Mouse (Mus musculus): ENCODE results near the gene Ube3a. TPM values are rescaled to one million over a fixed set of nuclear protein-coding genes. Genes with fewer than 3 reads are reported as not detected.
A peak's percentile ranks its signal among the peaks of the same experiment; 100 is the strongest.

Ube3a gene
- 100 to 1,000 TPM; 136 to 143 TPM for total RNA-seq (2021)

DNA sequence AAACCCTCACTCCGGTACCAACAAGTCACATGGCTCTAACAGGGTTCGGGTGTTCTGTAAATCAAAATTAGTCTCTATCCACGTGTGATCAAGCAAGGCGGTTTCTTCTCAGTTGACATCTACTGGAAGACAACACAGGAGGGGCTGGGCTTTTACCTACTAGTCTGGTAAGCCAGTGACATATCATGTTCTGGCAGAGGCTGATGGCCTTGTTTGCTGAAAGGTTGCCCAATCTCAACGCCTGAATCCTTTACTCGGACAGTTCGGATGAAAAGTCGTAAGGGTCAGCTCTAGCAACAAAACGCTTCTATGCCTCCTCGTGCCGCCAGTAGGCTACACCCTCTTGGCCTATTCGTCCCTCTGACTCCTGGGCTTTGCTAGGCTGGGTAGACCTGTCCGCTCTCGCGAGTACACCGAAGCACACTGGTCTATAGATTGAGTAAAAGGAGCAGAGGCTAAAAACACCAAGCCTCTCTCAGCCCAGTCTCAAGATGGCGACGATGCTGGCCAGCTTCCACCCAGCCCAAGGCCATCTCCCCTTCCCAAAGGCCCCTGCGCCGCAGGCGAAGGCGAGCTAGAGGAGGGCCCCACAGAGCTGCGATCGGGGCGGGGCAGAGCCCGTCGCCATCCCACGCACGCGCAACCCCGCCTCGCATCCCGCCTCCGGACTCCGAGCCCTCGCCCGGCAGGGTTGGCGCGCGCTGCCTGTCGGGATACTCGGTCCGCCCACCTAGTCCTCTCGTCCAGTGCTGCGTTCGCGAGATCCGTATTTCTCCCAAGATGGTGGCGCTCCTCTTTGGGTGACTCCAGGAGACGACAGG is at the start of gene Ube3a:
TSS of gene Ube3a (plus strand) at position 706 of the 821 bp plus-strand sequence.
- DNase-seq (ENCODE audit: extremely low spot score in 1 of 2, low spot score in 1 of 2), result peak; percentile 94 to 97

DNA sequence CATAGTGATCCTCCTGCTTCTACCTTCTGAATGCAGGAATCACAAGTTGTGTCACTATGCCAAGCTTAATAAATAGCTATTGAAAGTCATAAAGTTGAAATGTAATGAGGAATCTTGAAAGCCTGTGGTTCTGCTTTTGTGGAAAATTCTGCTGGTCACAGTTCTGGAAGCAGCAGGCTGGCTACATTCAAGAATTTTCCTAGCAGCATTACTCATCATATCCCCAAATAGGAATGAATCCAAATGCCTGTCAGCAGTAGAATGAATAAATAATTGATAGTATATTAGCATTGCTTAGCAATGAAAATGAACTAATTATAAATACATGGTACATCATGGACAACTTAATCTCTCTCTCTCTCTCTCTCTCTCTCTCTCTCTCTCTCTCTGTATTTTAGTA is 35.7 kb upstream of the Ube3a start:
- no peak for DNase-seq (ENCODE audit: extremely low spot score in 1 of 2, low spot score in 1 of 2)

DNA sequence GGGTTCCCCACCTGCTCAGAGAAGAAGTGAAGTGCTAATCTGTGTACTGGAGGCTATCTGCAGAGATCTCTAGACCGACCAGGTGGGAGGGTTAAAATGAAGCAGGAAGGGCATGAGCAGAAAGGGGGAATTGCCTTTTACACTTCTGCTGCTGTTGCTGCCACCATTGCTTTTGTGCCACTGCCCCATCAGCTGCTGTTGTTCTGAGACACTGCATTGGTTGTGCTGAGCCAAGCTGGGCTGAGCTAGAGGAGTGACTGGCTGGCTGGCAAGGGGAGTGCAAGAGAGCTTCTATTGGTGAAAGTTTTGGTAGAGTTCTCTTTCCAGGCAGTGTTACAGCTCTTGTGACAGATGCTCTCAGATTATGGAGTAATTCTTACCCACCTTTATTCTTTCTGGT is 13.6 kb upstream of the Ube3a start:
- no peak for DNase-seq (ENCODE audit: extremely low spot score in 1 of 2, low spot score in 1 of 2)

DNA sequence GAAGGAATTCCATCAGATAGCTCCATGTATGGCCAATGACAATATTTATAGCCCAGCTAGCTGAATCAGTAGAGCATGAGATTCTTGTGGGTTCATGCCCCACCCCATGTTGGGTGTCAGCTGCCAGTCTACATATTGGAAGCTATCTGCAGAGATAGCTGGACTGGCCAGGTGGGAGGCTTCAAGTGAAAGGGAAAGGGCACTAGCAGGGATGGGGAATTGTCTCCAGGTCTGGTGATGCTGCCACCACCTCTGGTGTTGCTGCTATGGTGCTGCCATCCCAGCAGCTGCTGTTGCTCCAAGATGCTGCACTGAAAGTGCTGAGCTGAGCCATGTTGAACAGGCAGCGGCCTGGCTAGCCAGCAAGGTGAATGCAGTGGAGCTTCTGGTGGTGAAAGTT is 7.3 kb upstream of the Ube3a start:
- DNase-seq (ENCODE audit: extremely low spot score in 1 of 2, low spot score in 1 of 2), result no peak

DNA sequence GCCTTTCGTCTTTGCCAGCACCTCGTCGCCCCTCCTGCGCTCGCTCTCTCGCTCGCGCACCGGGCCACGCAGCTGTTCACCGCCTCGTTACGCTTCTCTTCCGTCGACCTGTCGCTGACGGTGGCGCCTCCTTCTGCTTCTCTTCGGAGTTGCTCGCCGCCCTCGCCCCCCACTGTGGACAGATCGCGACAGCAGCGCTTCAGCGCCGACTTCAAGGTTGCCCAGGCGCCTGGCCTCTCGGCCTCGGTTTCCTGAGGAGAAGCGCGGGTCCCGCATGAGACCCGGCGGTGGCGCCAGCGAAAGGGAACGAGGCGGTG is 274 bp downstream of the Ube3a start:
- no peak for DNase-seq (ENCODE audit: extremely low spot score in 1 of 2, low spot score in 1 of 2)

DNA sequence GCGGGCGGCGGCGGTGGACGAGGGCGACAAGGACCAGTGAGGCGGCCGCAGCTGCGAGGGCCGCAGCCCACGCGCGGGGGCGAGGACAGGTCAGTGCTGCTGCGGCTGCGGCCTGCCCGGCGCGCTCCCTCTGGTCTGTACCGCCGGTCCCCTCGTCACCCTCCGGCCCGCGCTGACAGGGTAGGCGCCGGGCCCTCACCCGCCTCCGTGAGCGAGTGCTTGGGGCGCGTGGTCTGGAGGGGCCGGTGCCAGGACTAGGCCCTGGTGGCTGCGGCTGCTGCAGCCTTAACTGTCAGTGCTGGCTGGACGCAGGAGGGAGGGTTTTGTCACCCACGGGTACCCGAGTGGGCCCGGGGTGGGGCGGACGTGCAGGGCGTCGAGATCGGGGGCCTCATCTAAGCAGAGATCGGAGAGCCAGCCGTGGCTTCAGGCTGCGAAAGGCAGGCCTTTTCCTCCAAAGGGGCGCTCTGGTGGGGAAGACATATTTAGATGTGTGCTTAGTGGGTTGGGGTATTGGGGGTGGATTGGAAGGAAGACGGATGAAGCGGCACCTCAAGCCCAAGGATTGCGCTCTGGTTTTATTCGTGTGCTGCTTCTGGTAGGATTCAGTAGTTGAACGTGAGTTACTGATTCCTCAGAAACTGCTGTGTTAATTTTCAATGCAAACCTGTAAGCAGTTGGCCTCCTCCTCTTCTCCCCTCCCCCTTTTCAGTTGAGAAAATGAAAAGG is 797 bp downstream of the Ube3a start:
- DNase-seq (ENCODE audit: extremely low spot score in 1 of 2, low spot score in 1 of 2), result peak; percentile 53 to 59

DNA sequence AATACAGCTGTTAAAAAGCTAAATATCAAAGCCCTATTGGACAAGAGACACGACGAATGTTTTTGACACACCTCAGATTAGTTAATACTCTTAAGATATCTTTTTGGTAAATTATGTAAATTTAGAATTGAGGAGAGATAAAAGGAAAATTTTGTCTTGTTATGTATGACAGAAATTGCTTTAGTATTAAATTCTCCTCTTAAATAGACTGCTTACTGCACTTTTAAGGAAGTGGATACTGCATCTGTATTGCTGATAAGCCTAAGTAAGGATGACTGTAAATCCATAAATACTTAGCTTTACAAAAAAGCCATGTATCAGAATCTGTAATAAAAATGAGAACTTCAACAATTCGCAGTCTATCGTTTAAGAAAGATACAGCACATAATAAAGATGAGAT is 1.8 kb downstream of the Ube3a start:
- no peak for DNase-seq (ENCODE audit: extremely low spot score in 1 of 2, low spot score in 1 of 2)

DNA sequence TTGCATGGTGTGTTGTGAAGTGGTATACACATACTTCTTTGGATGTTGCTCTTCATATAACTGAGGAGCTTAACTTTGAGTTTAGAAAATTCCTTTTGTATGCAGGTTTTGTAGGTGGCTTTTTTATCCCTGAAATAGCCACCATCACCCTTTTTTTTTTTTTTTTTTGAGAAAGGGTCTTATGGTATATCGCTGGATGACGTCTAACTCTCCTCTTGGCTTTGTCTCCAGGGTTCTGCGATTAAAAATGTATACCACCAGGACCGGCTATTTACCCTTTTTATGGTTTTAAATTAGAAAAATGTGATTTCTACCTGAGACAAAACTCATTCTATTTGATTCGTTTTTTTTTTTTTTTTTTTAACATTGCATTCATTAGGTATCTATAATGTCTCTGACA is 2.2 kb downstream of the Ube3a start:
- DNase-seq (ENCODE audit: extremely low spot score in 1 of 2, low spot score in 1 of 2), result no peak

DNA sequence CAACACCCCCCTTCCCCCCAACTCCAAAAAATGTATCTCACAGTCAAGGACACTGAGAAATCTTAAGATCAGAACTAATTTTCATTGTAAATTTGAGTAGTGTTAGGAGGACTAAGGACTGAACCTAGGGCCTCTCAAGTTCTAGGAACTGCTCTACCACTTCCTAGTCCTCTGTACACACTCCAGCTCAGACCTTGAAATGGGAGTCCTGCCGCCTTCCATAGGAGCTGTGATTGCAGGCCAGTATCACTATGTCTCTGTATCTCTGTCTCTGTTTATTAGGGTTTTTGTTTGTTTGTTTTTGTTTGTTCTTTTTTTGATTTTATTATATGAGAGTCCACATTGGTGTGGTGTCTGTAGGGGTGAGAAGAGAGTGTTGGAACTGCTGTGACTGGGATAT is 3.4 kb downstream of the Ube3a start:
- no peak for DNase-seq (ENCODE audit: extremely low spot score in 1 of 2, low spot score in 1 of 2)

DNA sequence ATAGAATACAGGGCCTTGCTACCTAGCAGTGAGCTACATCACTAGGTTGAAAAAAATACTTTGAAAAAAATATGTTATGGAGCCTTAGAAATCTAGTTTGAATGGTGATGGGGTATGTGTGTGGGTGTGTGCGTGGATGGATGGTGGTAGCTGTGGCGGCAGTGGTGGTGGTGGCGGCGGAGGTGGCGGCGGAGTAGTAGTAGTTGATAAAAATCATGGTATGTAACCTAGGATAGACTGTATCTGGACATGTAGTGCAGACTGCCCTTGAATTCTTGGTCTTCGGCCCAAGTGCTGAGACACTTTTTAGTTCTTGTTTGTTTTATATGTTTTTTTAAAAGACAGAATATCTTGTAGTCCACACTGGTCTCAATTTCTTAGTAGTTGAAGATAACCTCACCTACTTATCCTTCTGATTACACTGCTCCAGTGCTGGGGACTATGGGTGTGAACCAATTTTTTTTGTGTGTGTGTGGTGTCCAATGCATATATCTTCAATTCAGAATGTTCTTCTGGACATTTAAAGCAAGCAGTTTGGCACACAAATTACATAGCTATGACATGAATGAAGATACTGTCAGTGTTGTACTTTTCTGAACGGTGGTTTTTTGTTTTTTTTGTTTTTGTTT is 6.3 kb downstream of the Ube3a start:
- no peak for DNase-seq (ENCODE audit: extremely low spot score in 1 of 2, low spot score in 1 of 2)

DNA sequence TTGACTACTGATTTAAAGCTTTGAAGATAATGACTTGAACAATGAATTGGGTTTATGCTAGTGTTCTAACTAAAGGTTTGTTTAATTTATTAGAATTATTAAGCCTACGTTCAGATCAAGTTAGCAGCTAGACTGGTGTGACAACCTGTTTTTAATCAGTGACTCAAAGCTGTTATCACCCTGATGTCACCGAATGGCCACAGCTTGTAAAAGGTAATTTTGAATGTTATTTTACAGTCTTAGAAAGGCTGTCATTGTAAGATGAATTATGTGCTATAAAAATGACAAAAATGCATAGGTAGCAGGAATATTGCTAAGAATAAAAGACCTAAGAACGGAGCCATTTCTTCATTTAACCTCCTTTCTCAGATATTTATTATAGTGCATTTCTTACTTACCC is 14.7 kb downstream of the Ube3a start:
- no peak for DNase-seq (ENCODE audit: extremely low spot score in 1 of 2, low spot score in 1 of 2)

DNA sequence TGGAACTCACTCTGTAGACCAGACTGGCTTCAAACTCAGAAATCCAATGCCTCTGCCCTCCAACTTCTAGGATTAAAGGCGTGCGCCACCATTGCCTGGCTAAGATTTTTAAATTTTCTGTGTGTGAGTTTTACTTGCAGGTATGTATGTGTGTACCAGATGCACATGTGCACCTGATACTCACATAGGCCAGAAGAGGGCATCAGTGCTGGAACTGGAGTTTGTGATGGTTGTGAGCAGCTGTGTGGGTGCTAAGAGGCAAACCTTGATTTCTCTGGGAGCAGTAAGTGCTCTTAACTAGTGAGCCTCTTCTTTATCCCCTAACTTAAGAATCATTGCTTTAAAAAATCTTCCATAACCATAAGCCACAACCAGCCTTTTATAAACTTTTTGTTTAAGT is 17.0 kb downstream of the Ube3a start:
- no peak for DNase-seq (ENCODE audit: extremely low spot score in 1 of 2, low spot score in 1 of 2)

DNA sequence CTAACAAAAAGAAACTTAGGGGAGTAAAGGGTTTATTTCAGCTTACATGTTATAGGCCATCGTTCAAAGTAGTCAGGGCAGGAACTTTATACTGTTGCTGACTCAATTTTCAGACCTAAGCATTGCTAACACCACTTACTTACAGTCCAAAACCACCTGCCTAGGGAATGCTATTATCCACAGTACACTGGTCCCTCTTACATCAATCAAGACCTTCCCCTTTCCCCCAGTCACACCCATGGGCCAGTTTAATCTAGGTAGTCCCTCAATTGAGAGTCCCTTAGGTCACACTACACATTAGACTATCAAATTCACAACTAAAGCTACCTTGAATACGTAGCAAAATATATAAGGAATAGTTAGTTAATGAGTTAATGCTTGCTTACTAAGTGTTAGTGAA is 24.8 kb downstream of the Ube3a start:
- DNase-seq (ENCODE audit: extremely low spot score in 1 of 2, low spot score in 1 of 2), result no peak

DNA sequence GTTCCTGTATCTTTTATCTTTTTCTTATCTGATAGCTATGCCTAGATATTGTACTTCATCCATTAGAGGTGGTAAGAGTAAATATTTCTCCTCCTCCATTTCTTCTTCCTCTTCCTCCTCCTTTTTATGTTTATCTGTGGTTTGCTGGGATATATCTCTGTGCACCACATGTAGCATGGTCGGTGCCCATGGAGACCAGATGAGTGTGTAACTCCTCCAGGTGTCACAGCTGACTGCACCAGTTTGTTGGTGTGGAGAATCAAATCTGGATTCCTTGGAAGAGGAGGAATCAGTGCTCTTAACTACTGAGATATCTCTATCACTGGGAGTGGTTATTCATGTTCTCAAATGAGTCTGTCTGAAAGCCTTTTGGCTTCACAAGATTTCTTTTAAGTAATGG is 37.0 kb downstream of the Ube3a start:
- no peak for DNase-seq (ENCODE audit: extremely low spot score in 1 of 2, low spot score in 1 of 2)

DNA sequence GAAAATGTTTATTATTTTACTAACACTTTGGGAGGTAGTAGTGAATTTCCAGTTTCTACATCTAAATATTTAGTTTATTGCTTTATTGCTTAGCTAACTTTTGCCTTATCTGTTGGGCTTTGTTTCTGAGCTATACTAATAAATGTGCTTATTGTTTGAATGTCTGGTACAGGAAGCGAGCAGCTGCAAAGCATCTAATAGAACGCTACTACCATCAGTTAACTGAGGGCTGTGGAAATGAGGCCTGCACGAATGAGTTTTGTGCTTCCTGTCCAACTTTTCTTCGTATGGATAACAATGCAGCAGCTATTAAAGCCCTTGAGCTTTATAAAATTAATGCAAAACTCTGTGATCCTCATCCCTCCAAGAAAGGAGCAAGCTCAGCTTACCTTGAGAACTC is 43.2 kb downstream of the Ube3a start:
- no peak for DNase-seq (ENCODE audit: extremely low spot score in 1 of 2, low spot score in 1 of 2)

DNA sequence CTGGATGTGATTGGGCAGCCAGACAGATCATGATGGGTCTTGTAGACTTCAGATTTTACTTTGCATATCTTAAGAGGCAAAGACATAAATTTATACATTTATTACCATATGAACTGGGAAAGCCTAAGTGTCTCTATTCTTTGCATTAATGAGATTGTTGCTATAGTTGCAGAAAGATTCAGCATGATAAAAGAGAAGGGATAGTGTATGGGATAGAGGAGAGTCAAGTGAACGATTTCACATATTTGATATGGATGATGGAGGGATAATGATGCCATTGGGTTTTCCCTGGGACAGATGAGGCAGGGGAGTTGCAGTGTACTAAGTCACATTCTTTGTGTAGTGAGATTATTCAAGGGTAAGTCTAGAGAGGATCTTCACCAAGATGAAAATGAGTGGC is 84.0 kb downstream of the Ube3a start:
- DNase-seq (ENCODE audit: extremely low spot score in 1 of 2, low spot score in 1 of 2), result no peak

DNA sequence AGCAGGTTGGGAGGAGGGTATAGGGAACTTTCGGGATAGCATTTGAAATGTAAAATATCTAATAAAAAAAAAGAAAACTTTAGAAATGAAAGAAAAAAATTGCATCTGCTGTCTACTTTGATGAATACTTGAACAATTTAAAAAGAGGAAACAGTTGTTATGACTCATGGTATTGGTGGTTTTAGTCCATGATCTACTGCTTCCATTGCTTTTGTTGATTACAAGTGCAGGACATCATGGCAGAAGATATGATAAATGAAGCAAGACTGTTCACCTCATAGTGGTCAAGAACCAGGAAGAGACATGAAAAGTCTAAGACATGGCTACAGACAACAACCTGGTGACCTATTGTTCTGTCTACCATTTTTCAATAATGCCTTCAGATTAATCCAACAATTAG is 94.2 kb downstream of the Ube3a start:
- DNase-seq (ENCODE audit: extremely low spot score in 1 of 2, low spot score in 1 of 2), result no peak

Data from layer of hippocampus, postnatal 25 days (tissue).